Comparison of ENCODE assay signal across 26 mouse cellular contexts in genomic region chr4:132760296-132760695, GRCm38 (mm10). TPM values are rescaled to one million over a fixed set of nuclear protein-coding genes. Genes with fewer than 3 reads are reported as not detected.
DNase-seq lines count a peak whose midpoint lies in the region; ATAC-seq and TF ChIP-seq lines count a peak whose summit lies in the region.
"Had no signal": no experiment of that assay in that cellular context is flagged by ENCODE, and none has a peak within 500 bp of the region (broad histone marks: within the 10 kb centered on the region; RNA-seq: fewer than 3 reads in every experiment).

No protein-coding gene starts in this region.

- H3K4me3 ChIP-seq in kidney, adult 2 months (ENCODE audit: insufficient read depth, low read depth, low read length): no peak overlapping the region
- no peak overlapping the region for H3K4me3 ChIP-seq in lung, postnatal 0 days (ENCODE audit: low read depth, low read length)
- H3K4me3 ChIP-seq in intestine, postnatal 0 days (ENCODE audit: low read depth, low read length): no peak overlapping the region
- H3K4me3 ChIP-seq in small intestine, adult 2 months (ENCODE audit: low read depth, low read length): no peak overlapping the region
- H3K4me3 ChIP-seq: forebrain, embryonic 13.5 days; hindbrain, embryonic 13.5 days; layer of hippocampus, adult 2 months; limb, embryonic 13.5 days; neural tube, embryonic 15.5 days had no signal

- H3K4me1 ChIP-seq in kidney, adult 2 months (ENCODE audit: control insufficient read depth, insufficient read depth, low read length): peaks cover 3% of the 10 kb centered on the region; the same call in 1 of the 2 replicates
- H3K4me1 ChIP-seq in lung, postnatal 0 days (ENCODE audit: insufficient read depth, low read depth, low read length): 0 out of 2 replicates have a peak, but pooled peaks cover 8% of the 10 kb centered on the region
- no peaks in the 10 kb centered on the region; the same call in 1 of the 2 replicates for H3K4me1 ChIP-seq in intestine, postnatal 0 days (replicated peaks; ENCODE audit: control insufficient read depth, insufficient read depth, low read length)
- H3K4me1 ChIP-seq in small intestine, adult 2 months (ENCODE audit: control insufficient read depth, insufficient read depth, insufficient read length, low read length): peaks cover 21% of the 10 kb centered on the region

- no peak overlapping the region for H3K4me2 ChIP-seq in lung, postnatal 0 days (replicated peaks; ENCODE audit: low read depth, low read length)
- no peak overlapping the region for H3K4me2 ChIP-seq in intestine, postnatal 0 days (replicated peaks; ENCODE audit: low read depth)
- H3K4me2 ChIP-seq: forebrain, embryonic 13.5 days; hindbrain, embryonic 13.5 days; limb, embryonic 13.5 days; lung, embryonic 14.5 days; midbrain, embryonic 11.5 days; neural tube, embryonic 15.5 days had no signal

- no peaks in the 10 kb centered on the region for H3K27me3 ChIP-seq in kidney, adult 2 months (replicated peaks; ENCODE audit: control insufficient read depth, insufficient read depth, low read length)
- H3K27me3 ChIP-seq in lung, postnatal 0 days (replicated peaks; ENCODE audit: insufficient read depth, low read length): no peaks in the 10 kb centered on the region
- H3K27me3 ChIP-seq in intestine, postnatal 0 days (replicated peaks; ENCODE audit: control insufficient read depth, insufficient read depth, low read length): 0 out of 2 replicates have a peak, but pooled peaks cover 5% of the 10 kb centered on the region
- no peaks in the 10 kb centered on the region for H3K27me3 ChIP-seq in small intestine, adult 2 months (ENCODE audit: control insufficient read depth, insufficient read depth, low read length)

- ATAC-seq in lung, postnatal 0 days: no peak
- ATAC-seq in intestine, postnatal 0 days: peak; percentile 56; the same call in 1 of the 2 replicates
- ATAC-seq: activated CD4-positive, CD25-positive, alpha-beta regulatory T cell, adult 4 months; forebrain, embryonic 13.5 days; inflammation-experienced regulatory T-cells, adult 6 months had no signal

- H3K9ac ChIP-seq in lung, postnatal 0 days (replicated peaks; ENCODE audit: low read depth): no peak overlapping the region
- no peak overlapping the region for H3K9ac ChIP-seq in intestine, postnatal 0 days (ENCODE audit: low read depth, low read length)
- H3K9ac ChIP-seq: forebrain, embryonic 13.5 days; hindbrain, embryonic 13.5 days; limb, embryonic 13.5 days; lung, embryonic 14.5 days; neural tube, embryonic 15.5 days had no signal

- DNase-seq in kidney, adult 2 months: peak; percentile 64
- DNase-seq in kidney, postnatal 4 days: no peak
- DNase-seq in lung, postnatal 36 days: peak; percentile 32
- DNase-seq in lung, postnatal 0 days (ENCODE audit: low spot score): no peak
- DNase-seq in urinary bladder, postnatal 36 days (ENCODE audit: low spot score in 2 of 2): no peak
- no peak for DNase-seq in left cerebral cortex, postnatal 25 days (ENCODE audit: low spot score in 2 of 2)
- DNase-seq: adrenal gland, adult 8-10 months; cerebellum, adult 2 months; cerebellum, postnatal 25 days; gastrocnemius, postnatal 10 days; lung, embryonic 14.5 days; lung, postnatal 4 days; right cerebral cortex, adult 18-20 months; thymus, adult 2 months had no signal

- no peak for TF ChIP-seq CTCF in kidney, adult 2 months (conservative IDR thresholded peaks at IDR 0.05; ENCODE audit: insufficient read depth, insufficient read length, low read depth, low read length)
- no peak for TF ChIP-seq CTCF in lung, postnatal 0 days (IDR thresholded peaks at IDR 0.05)
- TF ChIP-seq CTCF in intestine, postnatal 0 days (IDR thresholded peaks at IDR 0.05; ENCODE audit: low read depth): no peak
- no peak for TF ChIP-seq CTCF in small intestine, adult 2 months (IDR thresholded peaks at IDR 0.05; ENCODE audit: extremely low read depth, insufficient read length, insufficient replicate concordance, low read depth, low read length)

- TF ChIP-seq POLR2A in kidney, adult 2 months (IDR thresholded peaks at IDR 0.05; ENCODE audit: low read depth, low read length): no peak
- no peak for TF ChIP-seq POLR2A in small intestine, adult 2 months (IDR thresholded peaks at IDR 0.05; ENCODE audit: low read depth, low read length)

- intact Hi-C loops in left cerebral cortex, postnatal 25 days (cut with DNase I): no loop called here

- H3K27ac ChIP-seq in kidney, adult 2 months (ENCODE audit: insufficient read depth, low read depth, low read length): peak overlapping the region; percentile 41; the same call in 1 of the 2 replicates
- H3K27ac ChIP-seq in lung, postnatal 0 days (ENCODE audit: low read length): no peak overlapping the region
- no peak overlapping the region for H3K27ac ChIP-seq in intestine, postnatal 0 days (ENCODE audit: low read depth, low read length)
- H3K27ac ChIP-seq in small intestine, adult 2 months (ENCODE audit: insufficient read depth, low read depth, low read length): peak overlapping the region; percentile 97
- H3K27ac ChIP-seq: forebrain, embryonic 13.5 days; hindbrain, embryonic 13.5 days; kidney, postnatal 0 days; layer of hippocampus, adult 2 months; limb, embryonic 13.5 days; neural tube, embryonic 15.5 days had no signal

- H3K9me3 ChIP-seq in lung, postnatal 0 days (ENCODE audit: low read length): no peaks in the 10 kb centered on the region
- no peaks in the 10 kb centered on the region for H3K9me3 ChIP-seq in intestine, postnatal 0 days (ENCODE audit: control insufficient read depth)
- H3K9me3 ChIP-seq: forebrain, embryonic 13.5 days; hindbrain, embryonic 13.5 days; limb, embryonic 13.5 days; neural tube, embryonic 15.5 days had no signal

- no peak for TF ChIP-seq EP300 in lung, postnatal 0 days (IDR thresholded peaks at IDR 0.05)

- 30% methylated on average over 3 of the region's 3 CpGs for WGBS in kidney, adult 2 months
- WGBS in lung, postnatal 0 days: 44% methylated on average over 3 of the region's 3 CpGs
- WGBS in intestine, postnatal 0 days: 20% methylated on average over 3 of the region's 3 CpGs
- WGBS in small intestine, adult 2 months: 15% methylated on average over 3 of the region's 3 CpGs

- H3K36me3 ChIP-seq in kidney, adult 2 months (ENCODE audit: control insufficient read depth, insufficient read depth, low read length): no peaks in the 10 kb centered on the region
- no peaks in the 10 kb centered on the region for H3K36me3 ChIP-seq in lung, postnatal 0 days (ENCODE audit: insufficient read depth, low read length)
- H3K36me3 ChIP-seq in intestine, postnatal 0 days (ENCODE audit: control insufficient read depth, insufficient read depth): no peaks in the 10 kb centered on the region
- H3K36me3 ChIP-seq in small intestine, adult 2 months (ENCODE audit: control insufficient read depth, insufficient read depth, low read length): no peaks in the 10 kb centered on the region
- H3K36me3 ChIP-seq: hindbrain, embryonic 13.5 days; limb, embryonic 13.5 days; neural tube, embryonic 15.5 days had no signal

RNA-seq across cellular contexts. Expression of gene Smpdl3b, which starts 3.2 kb away (rescaled TPM):
- 2.0 and 2.2 TPM in 2 replicates for polyA plus RNA-seq in kidney, adult 2 months (2012; rRNA removed)
- polyA plus RNA-seq in lung, postnatal 0 days (2015; fragmentation: Nextera tagmentation; extraction: Ambion mirVana): 3.7 TPM in 2 replicates
- polyA plus RNA-seq in intestine, postnatal 0 days (2015; fragmentation: Nextera tagmentation; extraction: Ambion mirVana): 2.9 TPM in 2 replicates
- polyA plus RNA-seq in small intestine, adult 2 months (2012; rRNA removed): 126 and 144 TPM in 2 replicates
- total RNA-seq in left cerebral cortex, postnatal 25 days (2021): 1 to 10 TPM; 4.3 to 4.5 TPM

RNA-seq across cellular contexts. Expression of gene Rpa2, which starts 7.8 kb away (rescaled TPM):
- polyA plus RNA-seq in kidney, adult 2 months (2012; rRNA removed): 10.7 and 11.9 TPM in 2 replicates
- polyA plus RNA-seq in lung, postnatal 0 days (2015; fragmentation: Nextera tagmentation; extraction: Ambion mirVana): 23.9 and 24.0 TPM in 2 replicates
- polyA plus RNA-seq in intestine, postnatal 0 days (2015; fragmentation: Nextera tagmentation; extraction: Ambion mirVana): 26.6 and 27.9 TPM in 2 replicates
- 4.8 and 8.7 TPM in 2 replicates for polyA plus RNA-seq in small intestine, adult 2 months (2012; rRNA removed)
- 10 to 100 TPM; 13.5 to 13.8 TPM for total RNA-seq in left cerebral cortex, postnatal 25 days (2021)

RNA-seq across cellular contexts. Expression of gene Xkr8, which starts 27.9 kb away (rescaled TPM):
- 4.4 and 6.2 TPM in 2 replicates for polyA plus RNA-seq in kidney, adult 2 months (2012; rRNA removed)
- polyA plus RNA-seq in lung, postnatal 0 days (2015; fragmentation: Nextera tagmentation; extraction: Ambion mirVana): 3.7 and 5.1 TPM in 2 replicates
- polyA plus RNA-seq in intestine, postnatal 0 days (2015; fragmentation: Nextera tagmentation; extraction: Ambion mirVana): 1.8 and 3.3 TPM in 2 replicates
- polyA plus RNA-seq in small intestine, adult 2 months (2012; rRNA removed): 3.2 and 6.0 TPM in 2 replicates
- 1 to 10 TPM; 3.6 to 4.0 TPM for total RNA-seq in left cerebral cortex, postnatal 25 days (2021)

RNA-seq across cellular contexts. Expression of gene Themis2, which starts 35.9 kb away (rescaled TPM):
- polyA plus RNA-seq in kidney, adult 2 months (2012; rRNA removed): 2.8 and 3.6 TPM in 2 replicates
- 1.2 and 1.8 TPM in 2 replicates for polyA plus RNA-seq in lung, postnatal 0 days (2015; fragmentation: Nextera tagmentation; extraction: Ambion mirVana)
- polyA plus RNA-seq in intestine, postnatal 0 days (2015; fragmentation: Nextera tagmentation; extraction: Ambion mirVana): 1.3 and 1.4 TPM in 2 replicates
- polyA plus RNA-seq in small intestine, adult 2 months (2012; rRNA removed): 4.0 and 4.9 TPM in 2 replicates
- 1 to 10 TPM in 1 of 2 experiments, under 1 TPM in 1; 0.80 to 1.1 TPM for total RNA-seq in left cerebral cortex, postnatal 25 days (2021)
- polyA plus RNA-seq: C2C12 had no signal

Comparison
In these comparisons a context has a peak if more than half of its experiments do, and no peak if none do; other contexts are left out.
1. DNase-seq: peak in kidney, adult 2 months (single experiment) and lung, postnatal 36 days (single experiment); none in kidney, postnatal 4 days (0 of 2), lung, postnatal 0 days (single experiment), urinary bladder, postnatal 36 days (0 of 2) and left cerebral cortex, postnatal 25 days (0 of 2).
2. H3K27ac ChIP-seq: peak in kidney, adult 2 months (single experiment) and small intestine, adult 2 months (single experiment); none in lung, postnatal 0 days (single experiment) and intestine, postnatal 0 days (single experiment).
3. RNA of gene Smpdl3b, which starts 3.2 kb away (polyA plus RNA-seq): 126 to 144 TPM in small intestine, adult 2 months; 3.7 TPM in lung, postnatal 0 days, 2.9 TPM in intestine, postnatal 0 days and 2.0 to 2.2 TPM in kidney, adult 2 months; every median in the first group is over 10 times any median in the second.